Mouse (Mus musculus) liver, embryonic 15.5 days (tissue): Measurements from ENCODE around the gene Cox19. TPM values are rescaled to one million over a fixed set of nuclear protein-coding genes. Genes with fewer than 3 reads are reported as not detected.

Experiments
- ATAC-seq: fragments of 200-750 bp; cut with Nextera tagmentation; 2 replicates; pipeline ENCODE4 v1.8.0; 2017; ENCODE audit warnings: moderate number of reproducible peaks, mild to moderate bottlenecking, moderate library complexity; ENCODE audit not compliant: insufficient read depth
- H3K27ac ChIP-seq: fragments of 300-500 bp; sonication (generic); replicated peaks from 2 replicates; pipeline ENCODE4 v1.5.1; 2015; ENCODE audit warnings: mild to moderate bottlenecking, inconsistent platforms
- H3K27me3 ChIP-seq: fragments of 300-500 bp; sonication (generic); 2 replicates; pipeline ENCODE4 v1.6.1; 2015; ENCODE audit warnings: mild to moderate bottlenecking, inconsistent platforms
- H3K36me3 ChIP-seq: fragments of 300-500 bp; sonication (generic); replicated peaks from 2 replicates; pipeline ENCODE4 v1.6.1; 2015; ENCODE audit warnings: moderate library complexity, mild to moderate bottlenecking, inconsistent platforms
- H3K4me1 ChIP-seq: fragments of 300-500 bp; sonication (generic); replicated peaks from 2 replicates; pipeline ENCODE4 v1.6.1; 2015; ENCODE audit warnings: inconsistent platforms
- H3K4me2 ChIP-seq: fragments of 300-500 bp; sonication (generic); 2 replicates; pipeline ENCODE4 v1.6.1; 2015; ENCODE audit warnings: moderate library complexity, mild to moderate bottlenecking, inconsistent platforms
- H3K4me3 ChIP-seq: fragments of 300-500 bp; sonication (generic); replicated peaks from 2 replicates; pipeline ENCODE4 v1.5.1; 2015; ENCODE audit warnings: mild to moderate bottlenecking, inconsistent platforms
- H3K9ac ChIP-seq: fragments of 300-500 bp; sonication (generic); 2 replicates; pipeline ENCODE4 v1.6.1; 2015; ENCODE audit warnings: moderate library complexity, mild to moderate bottlenecking, inconsistent platforms
- H3K9me3 ChIP-seq: fragments of 300-500 bp; sonication (generic); replicated peaks from 2 replicates; pipeline ENCODE4 v1.6.1; 2016; ENCODE audit warnings: inconsistent platforms
- WGBS: fragments of 180-500 bp; shearing (Covaris S2); methylation state at CpG from one replicate; pipeline ENCODE4 v1.1.7; 2015; ENCODE audit warnings: mixed read lengths; ENCODE audit not compliant: insufficient replicate concordance; 5-methylcytosine and 5-hydroxymethylcytosine counted together
- polyA plus RNA-seq: library from polyadenylated mRNA; unstranded; fragments of >200 nt; fragmentation: Nextera tagmentation; extraction: Ambion mirVana; gene quantifications from 2 replicates; pipeline ENCODE4 v1.2.1, GENCODE M21; 2015

Cox19 gene
- polyA plus RNA-seq, 1 experiment from 2014 or later: 49.3 TPM

- 66% methylated on average over 12 of the region's 12 CpGs for WGBS
- Histone ChIP-seq H3K4me3 (no peak overlapping the region), H3K36me3 (no peaks in the 10 kb centered on the region), H3K4me2 (no peak overlapping the region), H3K9ac (no peak overlapping the region), H3K27ac (no peak overlapping the region), H3K4me1 (peaks cover 17% of the 10 kb centered on the region), H3K27me3 (no peaks in the 10 kb centered on the region), H3K9me3 (no peaks in the 10 kb centered on the region)
- no peak for ATAC-seq
Measured at GRCm38 (mm10) chr5:139314941-139315642, 36.1 kb downstream of the Cox19 start.

GRCm38 (mm10) chr5:139313536-139313935, 37.7 kb downstream of the Cox19 start:
- H3K4me2 ChIP-seq: no peak overlapping the region
- H3K9me3 ChIP-seq: no peaks in the 10 kb centered on the region
- H3K27ac ChIP-seq: no peak overlapping the region
- WGBS: 68% methylated on average over 9 of the region's 9 CpGs
- H3K4me1 ChIP-seq: peaks cover 19% of the 10 kb centered on the region
- H3K27me3 ChIP-seq: no peaks in the 10 kb centered on the region
- no peak overlapping the region for H3K4me3 ChIP-seq
- no peaks in the 10 kb centered on the region for H3K36me3 ChIP-seq
- no peak overlapping the region for H3K9ac ChIP-seq
- no peak for ATAC-seq

- no peak for ATAC-seq
- Histone ChIP-seq H3K9me3 (no peaks in the 10 kb centered on the region), H3K27me3 (no peaks in the 10 kb centered on the region), H3K4me2 (no peak overlapping the region), H3K36me3 (no peaks in the 10 kb centered on the region), H3K4me3 (no peak overlapping the region), H3K27ac (no peak overlapping the region), H3K4me1 (peaks cover 7% of the 10 kb centered on the region), H3K9ac (no peak overlapping the region)
- 76% methylated on average over 9 of the region's 9 CpGs for WGBS
Measured at GRCm38 (mm10) chr5:139311822-139312221, 39.4 kb downstream of the Cox19 start.

GRCm38 (mm10) chr5:139310477-139310876, 40.7 kb downstream of the Cox19 start:
- Histone ChIP-seq H3K4me2 (no peak overlapping the region), H3K9ac (no peak overlapping the region), H3K4me1 (peaks cover 7% of the 10 kb centered on the region), H3K9me3 (no peaks in the 10 kb centered on the region), H3K27me3 (no peaks in the 10 kb centered on the region), H3K4me3 (no peak overlapping the region), H3K36me3 (no peaks in the 10 kb centered on the region), H3K27ac (no peak overlapping the region)
- 73% methylated on average over 4 of the region's 4 CpGs for WGBS
- ATAC-seq: no peak

GRCm38 (mm10) chr5:139309946-139310345, 41.3 kb downstream of the Cox19 start:
- H3K9me3 ChIP-seq: no peaks in the 10 kb centered on the region
- H3K36me3 ChIP-seq: no peaks in the 10 kb centered on the region
- no peak overlapping the region for H3K4me2 ChIP-seq
- H3K27me3 ChIP-seq: no peaks in the 10 kb centered on the region
- no peak for ATAC-seq
- no peak overlapping the region for H3K4me3 ChIP-seq
- peaks cover 7% of the 10 kb centered on the region for H3K4me1 ChIP-seq
- no peak overlapping the region for H3K9ac ChIP-seq
- no peak overlapping the region for H3K27ac ChIP-seq
- 57% methylated on average over 3 of the region's 3 CpGs for WGBS

GRCm38 (mm10) chr5:139303646-139304061, 47.6 kb downstream of the Cox19 start:
- ATAC-seq: no peak
- peaks cover 14% of the 10 kb centered on the region; the same call in 1 of the 2 replicates for H3K4me1 ChIP-seq
- no peaks in the 10 kb centered on the region for H3K27me3 ChIP-seq
- H3K27ac ChIP-seq: no peak overlapping the region
- no peak overlapping the region for H3K9ac ChIP-seq
- 71% methylated on average over 9 of the region's 9 CpGs for WGBS
- H3K4me3 ChIP-seq: no peak overlapping the region
- H3K9me3 ChIP-seq: no peaks in the 10 kb centered on the region
- no peak overlapping the region for H3K4me2 ChIP-seq
- no peaks in the 10 kb centered on the region for H3K36me3 ChIP-seq

- Histone ChIP-seq H3K9me3 (no peaks in the 10 kb centered on the region), H3K27me3 (no peaks in the 10 kb centered on the region), H3K9ac (no peak overlapping the region), H3K4me2 (no peak overlapping the region), H3K4me1 (peaks cover 14% of the 10 kb centered on the region; the same call in 1 of the 2 replicates), H3K36me3 (no peaks in the 10 kb centered on the region), H3K4me3 (no peak overlapping the region), H3K27ac (no peak overlapping the region)
- no peak for ATAC-seq
- WGBS: 74% methylated on average over 6 of the region's 6 CpGs
Measured at GRCm38 (mm10) chr5:139302101-139302500, 49.1 kb downstream of the Cox19 start.

- Histone ChIP-seq H3K4me1 (peaks cover 14% of the 10 kb centered on the region; the same call in 1 of the 2 replicates), H3K27ac (no peak overlapping the region), H3K4me3 (no peak overlapping the region), H3K4me2 (no peak overlapping the region), H3K36me3 (no peaks in the 10 kb centered on the region), H3K27me3 (no peaks in the 10 kb centered on the region), H3K9me3 (no peaks in the 10 kb centered on the region), H3K9ac (no peak overlapping the region)
- WGBS: 58% methylated on average over 5 of the region's 5 CpGs
- no peak for ATAC-seq
Measured at GRCm38 (mm10) chr5:139297745-139298144, 53.5 kb downstream of the Cox19 start.

- Histone ChIP-seq H3K9ac (no peak overlapping the region), H3K4me3 (no peak overlapping the region), H3K4me1 (peaks cover 14% of the 10 kb centered on the region; the same call in 1 of the 2 replicates), H3K9me3 (no peaks in the 10 kb centered on the region), H3K27me3 (no peaks in the 10 kb centered on the region), H3K4me2 (no peak overlapping the region), H3K27ac (no peak overlapping the region), H3K36me3 (no peaks in the 10 kb centered on the region)
- 73% methylated on average over 10 of the region's 10 CpGs for WGBS
- no peak for ATAC-seq
Measured at GRCm38 (mm10) chr5:139297092-139297491, 54.1 kb downstream of the Cox19 start.

GRCm38 (mm10) chr5:139294089-139294488, 57.1 kb downstream of the Cox19 start:
- WGBS: 55% methylated on average over 2 of the region's 2 CpGs
- Histone ChIP-seq H3K4me3 (no peak overlapping the region), H3K9me3 (no peaks in the 10 kb centered on the region), H3K4me2 (no peak overlapping the region), H3K36me3 (no peaks in the 10 kb centered on the region), H3K9ac (no peak overlapping the region), H3K4me1 (peaks cover 5% of the 10 kb centered on the region; the same call in 1 of the 2 replicates), H3K27me3 (no peaks in the 10 kb centered on the region), H3K27ac (no peak overlapping the region)
- ATAC-seq: no peak

GRCm38 (mm10) chr5:139291811-139292560, 59.2 kb downstream of the Cox19 start:
- H3K4me3 ChIP-seq: no peak overlapping the region
- no peak overlapping the region for H3K4me2 ChIP-seq
- ATAC-seq: no peak
- H3K9ac ChIP-seq: no peak overlapping the region
- H3K36me3 ChIP-seq: no peaks in the 10 kb centered on the region
- WGBS: 65% methylated on average over 6 of the region's 6 CpGs
- no peaks in the 10 kb centered on the region for H3K9me3 ChIP-seq
- no peak overlapping the region for H3K27ac ChIP-seq
- H3K4me1 ChIP-seq: peaks cover 19% of the 10 kb centered on the region
- no peaks in the 10 kb centered on the region for H3K27me3 ChIP-seq
